Mouse (Mus musculus) lung, adult 2 months (tissue): ENCODE measurements at regions not wholly inside any gene's neighbourhood (a gene's known extent, or its start where the extent isn't known, plus 50 kb on each side); places are given as distances from the start of the nearest gene placed in this dataset.

Source experiments
- CTCF ChIP-seq: fragments of 200-500 bp; IDR thresholded peaks from 2 replicates; pipeline ENCODE4 v1.5.1; 2011; ENCODE audit warnings: mild to moderate bottlenecking, low read length, control low read depth; ENCODE audit not compliant: insufficient read depth
- POLR2A ChIP-seq: fragments of 200-500 bp; IDR thresholded peaks from 2 replicates; pipeline ENCODE4 v1.6.1; 2011; ENCODE audit warnings: low read depth, mild to moderate bottlenecking, control low read depth, low read length, borderline replicate concordance; ENCODE audit errors: extremely low read depth

GRCm38 (mm10) chr9:61673575-61674203, 240.7 kb downstream of the Rplp1 start:
- TF ChIP-seq POLR2A = no peak
- no peak for TF ChIP-seq CTCF
